Mouse (Mus musculus) Muller cell, postnatal 12 days (primary cell): ENCODE results near the gene Aoc1.

Source experiments
- DNase-seq: peaks from one replicate; pipeline ENCODE4 v3.0.0-alpha.2; 2015; ENCODE audit errors: inconsistent ontology term

The Aoc1 gene

DNA sequence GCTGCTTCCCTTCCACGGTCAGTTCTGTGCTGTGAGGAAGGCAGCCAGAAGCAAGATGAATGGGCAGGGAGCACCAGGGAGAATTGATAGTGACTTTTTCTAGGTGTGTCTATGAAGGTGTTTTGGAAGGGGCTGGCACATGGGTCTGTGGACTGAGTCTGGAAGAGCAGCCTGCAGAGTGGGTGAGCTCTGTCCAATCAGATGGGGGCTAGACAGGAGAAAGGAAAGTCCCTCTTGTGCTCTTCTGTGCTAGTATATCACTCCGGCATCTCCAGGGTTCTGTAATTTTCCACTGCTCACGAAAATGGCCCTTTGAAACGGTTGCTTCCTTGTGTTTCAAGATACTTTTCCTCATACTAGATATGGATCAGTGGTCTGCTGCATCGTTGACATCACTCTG, at the start of gene Aoc1:
Gene Aoc1, plus strand, starts transcription at position 301 of the 400 bp plus-strand sequence.
- DNase-seq, result no peak

DNA sequence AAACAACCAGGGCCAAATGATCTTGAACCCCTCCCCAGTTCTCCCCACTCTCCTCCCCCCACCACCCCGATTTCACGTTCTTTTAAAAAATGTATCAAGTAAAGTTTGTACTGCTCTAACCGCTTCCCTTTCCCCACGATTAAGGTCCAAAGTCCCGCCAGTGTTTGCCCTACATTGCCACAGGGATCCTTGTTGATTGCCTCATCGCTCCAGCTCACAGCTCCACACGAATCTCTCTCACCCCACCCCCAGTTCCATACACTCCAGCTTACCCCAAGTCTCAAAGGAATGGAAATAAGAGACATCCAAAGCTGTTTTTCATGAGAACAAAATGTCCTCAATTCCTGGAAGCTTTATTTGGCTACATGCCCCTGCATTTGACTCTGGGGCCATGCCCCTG, 47.7 kb upstream of the Aoc1 start:
- no peak for DNase-seq

DNA sequence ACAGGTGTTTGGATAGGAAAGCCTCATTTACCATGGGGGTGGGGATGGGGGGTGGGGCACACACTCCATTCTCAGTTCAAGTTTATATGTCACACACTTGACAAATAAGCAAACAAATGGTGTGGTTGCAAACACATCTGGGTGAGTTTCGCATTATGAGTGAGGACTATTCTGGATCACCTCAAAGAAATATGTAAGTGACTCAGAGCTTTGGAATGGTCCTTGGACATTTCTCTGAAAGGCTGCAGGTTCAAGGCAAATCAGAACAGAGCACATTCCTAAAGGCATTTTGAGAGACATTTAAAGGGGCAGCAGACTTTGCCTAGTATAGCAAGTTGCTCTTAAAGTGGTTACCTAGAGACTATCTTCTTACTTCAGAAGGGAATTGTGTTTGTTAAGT, 43.7 kb upstream of the Aoc1 start:
- DNase-seq, result peak; percentile 67

DNA sequence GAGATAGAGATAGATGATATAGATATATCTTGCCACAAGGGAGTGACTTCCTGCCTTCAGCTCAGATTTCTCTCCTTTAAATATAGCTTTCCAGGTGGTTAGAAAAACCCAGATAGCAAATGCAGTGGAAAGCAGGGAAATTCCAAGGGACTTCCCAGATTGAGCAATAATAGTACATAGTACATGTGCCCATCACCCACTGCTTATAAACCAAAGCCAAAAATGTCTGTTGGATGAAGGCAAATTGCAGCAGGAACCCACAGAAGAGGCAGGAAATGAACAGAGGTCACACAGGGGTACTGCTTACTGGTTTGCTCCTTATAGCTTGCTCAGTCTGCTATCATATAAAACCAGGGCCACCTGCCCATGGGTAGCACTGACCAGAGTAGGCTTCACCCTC, 43.0 kb upstream of the Aoc1 start:
- peak; percentile 30 for DNase-seq

DNA sequence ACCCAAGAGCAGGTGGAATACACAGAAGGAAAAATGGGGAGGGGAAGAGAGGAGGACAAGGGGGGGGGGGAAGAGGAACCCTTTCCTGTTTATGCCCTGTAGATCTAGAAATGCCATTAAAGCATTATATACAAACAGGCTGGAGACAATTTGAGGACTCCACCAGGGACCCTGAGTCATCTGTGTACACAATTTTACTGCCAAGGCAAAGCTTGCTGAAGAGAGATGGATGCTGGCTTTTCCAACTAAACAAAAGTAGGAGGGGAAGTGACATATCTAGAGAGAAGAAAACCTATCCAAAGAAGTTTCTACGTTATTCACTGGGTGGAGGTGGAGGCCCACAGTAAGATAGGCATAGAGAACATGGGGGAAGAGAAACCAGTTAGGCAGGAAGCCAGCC, 42.5 kb upstream of the Aoc1 start:
- DNase-seq, result no peak

DNA sequence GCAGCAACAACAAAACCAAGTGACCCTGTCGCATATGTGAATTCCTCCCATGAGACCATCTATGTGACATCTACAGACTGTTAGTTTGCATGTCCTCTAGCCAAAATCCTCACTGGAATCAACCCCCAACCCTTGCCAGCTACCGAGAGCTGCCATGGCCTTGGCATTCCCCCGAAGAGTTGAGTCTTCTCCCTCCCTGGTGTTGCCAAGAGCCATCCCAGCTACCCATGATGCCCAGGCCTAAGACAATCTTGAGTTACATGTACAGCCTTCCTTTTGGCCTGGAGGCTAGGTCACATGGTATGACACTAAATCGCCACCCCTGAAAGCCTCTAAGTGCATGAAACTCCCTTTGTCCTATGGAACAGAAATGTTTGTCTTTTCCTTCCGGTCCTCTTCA, 41.6 kb upstream of the Aoc1 start:
- DNase-seq, result no peak

DNA sequence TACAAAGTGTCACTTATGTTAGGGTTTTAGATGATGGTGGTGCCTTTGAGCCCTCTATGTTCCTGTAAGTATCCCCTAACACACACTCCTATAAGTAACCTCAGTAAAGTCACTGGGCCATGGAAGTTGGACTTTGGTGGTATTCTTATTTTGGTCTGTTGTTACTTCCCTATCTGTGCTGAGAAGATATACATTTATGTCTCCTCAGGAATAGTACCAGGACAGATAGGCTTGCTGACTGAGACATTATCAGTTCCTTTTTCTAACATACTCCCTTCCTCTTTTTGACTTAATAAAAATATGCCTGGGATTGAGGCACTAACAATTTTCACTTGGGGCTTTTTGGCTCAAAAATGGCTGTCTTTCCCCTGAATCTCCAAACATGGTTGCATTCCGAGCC, 40.3 kb upstream of the Aoc1 start:
- no peak for DNase-seq

DNA sequence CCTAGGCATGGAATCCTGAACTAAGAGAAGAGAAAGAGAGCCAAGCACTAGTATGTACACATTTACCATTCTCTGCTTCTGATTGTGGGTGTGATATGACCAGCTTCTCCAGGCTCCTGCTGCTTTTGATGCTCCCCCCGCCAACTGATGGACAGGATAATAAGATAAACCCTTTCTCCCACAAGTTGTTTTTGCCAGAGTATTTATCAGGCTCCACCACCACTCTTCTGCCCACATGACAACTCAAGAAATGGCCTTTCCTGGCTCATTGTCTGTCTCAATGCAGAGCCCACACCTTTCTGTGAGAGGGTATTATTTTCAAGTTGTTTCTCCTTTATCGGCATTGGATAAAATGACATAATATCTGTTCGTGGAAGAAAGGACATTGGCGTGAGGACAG, 39.2 kb upstream of the Aoc1 start:
- no peak for DNase-seq

DNA sequence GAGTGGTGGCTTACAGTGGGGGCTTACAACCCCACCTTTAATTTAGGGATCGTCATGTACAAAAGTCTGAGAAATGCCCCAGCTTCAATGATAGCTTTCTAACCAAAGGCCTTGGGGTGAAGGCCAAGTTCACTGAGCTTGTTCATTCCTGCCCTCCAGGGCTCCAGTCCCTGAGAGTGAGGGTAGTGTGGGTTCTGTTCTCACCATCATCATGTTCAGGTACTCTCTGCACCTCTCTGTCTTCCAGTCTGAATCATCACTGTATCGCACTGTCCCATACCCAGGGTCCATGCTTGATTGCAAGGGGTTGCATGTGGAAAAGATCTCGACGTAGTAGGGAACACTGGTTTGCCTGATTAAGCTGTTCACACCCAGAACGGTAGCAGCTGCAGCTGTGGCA, 37.5 kb upstream of the Aoc1 start:
- no peak for DNase-seq

DNA sequence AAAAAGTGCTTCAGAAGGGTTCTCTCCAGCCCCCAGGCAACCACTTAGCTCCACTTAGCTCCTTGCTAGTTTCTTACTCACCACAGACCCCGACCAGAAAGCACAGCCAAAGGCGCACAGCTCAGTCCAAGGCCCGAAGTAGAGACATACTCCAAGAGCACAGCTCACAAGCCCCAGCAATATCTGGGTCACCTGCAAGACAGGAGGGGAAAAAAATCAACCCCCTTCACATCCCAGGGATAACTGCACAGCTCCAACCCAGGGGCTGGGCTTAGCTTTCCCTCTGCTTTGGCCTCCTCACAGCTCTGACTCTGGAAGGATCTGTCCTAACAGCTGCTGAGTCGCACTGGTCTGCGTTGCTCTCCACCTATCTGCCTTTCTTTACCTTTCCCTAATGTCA, 36.5 kb upstream of the Aoc1 start:
- no peak for DNase-seq

DNA sequence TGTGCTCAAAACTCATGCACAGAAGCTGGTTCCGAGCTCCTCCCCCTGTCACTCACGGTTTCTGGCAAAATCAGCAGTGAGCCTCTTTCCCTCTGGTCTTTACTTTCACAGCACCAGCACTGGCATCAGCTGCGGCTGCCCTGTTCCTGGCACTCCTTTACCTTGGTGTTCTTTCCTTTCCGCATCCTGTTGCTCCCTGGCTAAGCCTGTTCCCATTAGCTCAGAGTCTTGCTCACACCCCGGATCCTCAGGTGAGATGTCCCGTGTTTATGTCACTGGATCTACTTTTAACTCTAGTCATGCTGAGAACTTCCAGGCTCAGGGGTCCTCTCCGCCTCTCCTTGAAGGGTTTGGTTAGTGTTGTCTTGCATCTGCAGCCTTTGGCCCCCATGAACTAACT, 35.2 kb upstream of the Aoc1 start:
- DNase-seq, result no peak

DNA sequence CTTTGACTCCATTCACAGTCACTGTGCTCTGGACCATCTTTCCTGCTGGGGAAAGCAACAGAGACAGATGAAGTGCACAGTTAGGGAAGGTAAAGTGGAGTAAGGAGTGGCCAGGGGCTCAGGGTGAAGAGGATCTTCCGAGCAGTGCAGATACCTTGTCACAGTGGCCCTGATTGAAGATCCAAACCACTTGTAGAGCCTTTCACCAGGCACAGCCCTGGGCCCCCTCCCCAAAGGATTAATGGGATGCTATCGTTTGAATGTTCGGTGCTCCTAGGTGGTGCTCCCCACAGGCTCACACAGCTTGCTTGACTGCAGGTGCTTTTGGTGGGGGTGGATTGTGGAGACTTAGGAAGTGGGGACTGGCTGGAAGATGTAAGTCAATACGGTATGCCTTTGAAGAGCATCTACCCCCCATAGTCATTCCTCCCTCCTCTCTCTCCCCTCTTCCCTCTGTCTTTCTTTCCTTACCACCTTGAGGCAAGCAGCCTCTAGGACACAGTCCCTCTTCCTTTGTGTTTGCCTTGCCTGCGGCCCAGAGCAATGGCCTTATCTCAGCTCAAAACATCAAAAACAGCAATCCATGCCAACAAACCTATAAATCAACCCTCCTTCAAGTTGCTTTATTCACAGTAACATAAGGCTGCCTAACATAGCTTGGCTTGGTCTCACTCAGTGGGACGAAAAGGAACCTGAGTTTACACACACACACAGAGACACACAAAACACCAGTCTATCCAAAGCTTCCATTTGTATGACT, 34.2 kb upstream of the Aoc1 start:
- DNase-seq, result no peak

DNA sequence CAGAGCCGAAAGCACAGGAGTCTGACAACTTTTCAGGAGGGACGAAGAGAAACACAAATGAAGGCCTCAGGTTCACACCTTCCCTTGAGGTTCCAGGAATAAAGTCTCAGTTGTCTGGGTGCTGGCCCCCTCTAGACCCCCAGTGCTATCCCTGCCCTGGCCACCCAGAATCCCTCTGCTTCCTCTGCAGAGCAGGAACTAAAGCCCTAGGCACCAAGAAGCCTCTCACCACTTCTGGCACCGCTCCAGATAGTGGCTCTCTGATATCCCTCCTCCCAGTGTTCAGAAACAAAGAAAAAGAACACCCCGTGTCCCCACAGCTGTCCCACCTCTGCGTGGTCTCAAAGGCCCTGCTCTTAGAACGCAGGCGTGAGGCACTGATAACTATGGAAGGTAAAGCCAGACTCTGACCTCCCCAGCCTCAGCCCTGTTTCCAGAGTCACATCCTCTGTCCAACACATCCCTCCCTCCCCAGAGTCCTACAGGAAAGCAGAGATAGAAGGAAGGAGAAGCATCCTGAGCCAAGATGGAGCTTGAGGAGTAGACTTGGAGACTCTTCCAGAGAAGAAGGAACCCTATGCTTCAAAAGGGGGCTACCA, 32.2 kb upstream of the Aoc1 start, which contains the start of gene Tmem176a:
Gene Tmem176a, plus strand, starts transcription at position 549 of the 599 bp plus-strand sequence.
- no peak for DNase-seq

DNA sequence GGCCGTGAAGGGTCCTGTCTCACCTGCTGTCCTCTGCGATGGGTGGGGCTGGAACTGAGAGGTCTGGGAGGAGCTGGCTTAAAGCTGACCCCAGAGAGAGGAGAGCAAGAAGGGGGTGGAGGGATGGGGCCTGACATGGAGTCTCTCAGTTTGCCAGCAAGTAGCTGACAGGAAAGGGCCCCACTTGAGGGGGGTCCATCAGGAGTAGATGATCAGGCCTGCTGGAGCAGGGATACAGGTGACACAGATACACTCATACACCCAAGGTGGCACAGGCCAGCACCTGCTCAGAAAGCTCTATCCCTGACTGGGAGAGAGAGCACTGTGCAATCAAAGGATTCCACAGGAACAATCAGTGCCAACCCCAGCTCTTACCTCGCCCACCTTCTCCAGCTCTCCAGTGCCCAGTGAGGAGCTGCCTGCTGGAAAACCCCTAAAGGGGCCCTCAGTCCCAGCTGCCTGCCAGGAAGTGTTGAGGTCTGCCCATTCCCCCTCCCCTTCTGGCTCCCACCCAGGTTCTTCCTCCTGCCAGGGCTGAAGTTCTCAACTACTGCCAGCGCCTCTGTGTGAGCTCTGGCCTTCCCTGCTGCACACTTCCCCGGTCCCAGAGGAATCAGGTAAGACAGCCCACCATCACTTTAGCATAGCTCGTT, 31.6 kb upstream of the Aoc1 start, which contains the start of gene Tmem176b:
Gene Tmem176b, minus strand, starts transcription at position 524 of the 653 bp plus-strand sequence.
- peak; percentile 100 for DNase-seq

DNA sequence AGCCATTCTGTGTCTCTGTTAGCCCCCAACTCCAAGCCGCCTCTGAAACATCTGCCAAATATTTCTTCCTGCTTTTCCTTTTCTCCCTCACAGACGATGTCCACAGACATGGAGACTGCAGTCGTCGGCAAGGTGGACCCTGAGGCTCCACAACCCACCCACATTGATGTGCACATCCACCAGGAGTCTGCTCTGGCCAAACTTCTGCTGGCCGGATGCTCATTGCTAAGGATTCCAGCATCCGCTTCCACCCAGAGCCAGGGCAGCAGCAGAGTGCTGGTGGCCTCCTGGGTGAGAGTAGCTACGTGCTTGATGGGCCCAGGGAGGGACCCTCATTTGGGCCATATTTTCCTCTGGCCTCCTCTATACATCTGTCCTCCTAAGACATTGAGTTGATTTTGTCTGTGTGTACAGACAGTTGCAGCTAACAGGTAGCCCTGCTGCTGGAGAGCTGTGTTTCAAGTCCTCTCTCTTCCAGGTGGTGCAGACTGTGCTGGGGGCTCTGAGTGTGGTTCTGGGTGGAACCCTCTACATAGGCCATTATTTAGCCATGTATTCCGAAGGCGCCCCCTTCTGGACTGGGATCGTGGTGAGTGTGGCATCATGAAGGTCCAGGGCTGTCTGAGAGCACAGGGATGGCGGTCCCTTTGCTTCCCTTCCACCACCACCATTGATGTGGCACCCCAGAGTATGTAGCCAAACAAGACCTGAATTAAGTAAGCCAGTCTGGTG, 30.4 kb upstream of the Aoc1 start:
- no peak for DNase-seq

DNA sequence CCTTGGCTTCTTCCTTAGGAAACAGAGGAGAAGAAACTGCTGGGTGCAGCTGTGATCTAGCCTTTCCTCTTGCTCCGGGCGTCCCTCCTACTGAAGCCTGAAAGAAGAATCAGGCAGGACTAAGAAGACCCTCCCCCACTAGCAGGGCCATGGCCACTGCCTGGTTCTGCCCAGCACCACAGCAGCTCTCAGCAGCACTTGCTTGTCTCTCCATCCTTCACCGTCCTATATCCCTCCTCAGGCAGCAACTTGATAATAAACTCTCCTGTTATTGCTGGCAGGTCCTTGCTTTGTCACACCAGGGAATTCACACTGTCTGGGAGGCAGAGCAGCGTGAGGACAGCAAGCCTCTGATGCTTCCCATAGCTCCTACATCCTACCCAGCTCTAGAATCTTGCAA, 27.6 kb upstream of the Aoc1 start:
- DNase-seq, result no peak

DNA sequence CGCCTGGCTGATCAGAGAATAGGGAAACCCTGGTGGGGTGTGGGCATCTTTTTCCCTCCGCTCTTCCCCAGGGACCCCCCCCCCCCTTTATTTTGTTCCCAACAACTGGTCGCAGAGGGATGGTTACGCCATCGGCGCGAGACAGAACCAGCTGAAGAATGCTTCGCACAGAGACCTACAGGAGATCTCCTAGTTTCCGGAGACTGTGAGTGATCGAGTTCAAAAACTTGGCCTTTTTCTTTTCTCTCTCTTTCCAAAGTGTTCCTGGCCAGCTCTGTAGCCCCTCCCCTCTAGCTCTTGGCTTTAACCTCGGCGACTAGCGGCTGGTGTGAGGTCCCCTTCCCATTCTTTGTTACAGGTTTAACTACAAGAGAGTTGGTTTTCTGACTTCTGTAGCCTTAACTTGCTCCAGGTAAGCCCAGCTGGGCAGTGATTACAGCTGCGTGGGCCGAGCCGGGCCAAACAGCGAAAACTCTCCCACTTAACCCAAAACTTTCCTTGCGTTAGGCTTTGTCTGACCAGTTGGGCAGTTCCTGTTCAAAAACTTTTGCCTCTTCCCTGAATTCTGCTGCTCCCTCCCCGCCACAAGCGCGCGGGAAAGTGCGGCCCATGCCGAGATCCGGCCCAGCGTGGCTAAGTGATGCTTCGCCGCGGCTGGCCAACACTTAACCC, 20.7 kb upstream of the Aoc1 start:
- DNase-seq, result peak; percentile 60

DNA sequence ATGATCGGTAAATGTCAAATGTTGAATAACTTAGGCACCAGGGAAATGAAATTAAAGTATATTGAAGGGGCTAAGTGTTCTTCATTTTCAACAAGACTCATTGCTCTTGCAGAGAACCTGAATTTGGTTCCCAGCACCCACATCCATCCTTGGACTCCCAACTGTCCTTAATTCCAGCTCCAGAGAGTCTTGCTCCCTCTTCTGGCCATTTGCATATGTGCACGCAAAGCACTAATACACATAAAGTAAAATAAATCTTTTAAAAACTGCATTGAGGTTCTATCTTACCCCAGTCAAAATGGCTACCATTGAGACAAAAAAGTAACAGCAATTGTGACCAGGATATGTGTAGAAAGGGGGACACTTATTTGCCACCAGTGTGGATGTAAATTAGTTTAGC, 18.5 kb upstream of the Aoc1 start:
- no peak for DNase-seq

DNA sequence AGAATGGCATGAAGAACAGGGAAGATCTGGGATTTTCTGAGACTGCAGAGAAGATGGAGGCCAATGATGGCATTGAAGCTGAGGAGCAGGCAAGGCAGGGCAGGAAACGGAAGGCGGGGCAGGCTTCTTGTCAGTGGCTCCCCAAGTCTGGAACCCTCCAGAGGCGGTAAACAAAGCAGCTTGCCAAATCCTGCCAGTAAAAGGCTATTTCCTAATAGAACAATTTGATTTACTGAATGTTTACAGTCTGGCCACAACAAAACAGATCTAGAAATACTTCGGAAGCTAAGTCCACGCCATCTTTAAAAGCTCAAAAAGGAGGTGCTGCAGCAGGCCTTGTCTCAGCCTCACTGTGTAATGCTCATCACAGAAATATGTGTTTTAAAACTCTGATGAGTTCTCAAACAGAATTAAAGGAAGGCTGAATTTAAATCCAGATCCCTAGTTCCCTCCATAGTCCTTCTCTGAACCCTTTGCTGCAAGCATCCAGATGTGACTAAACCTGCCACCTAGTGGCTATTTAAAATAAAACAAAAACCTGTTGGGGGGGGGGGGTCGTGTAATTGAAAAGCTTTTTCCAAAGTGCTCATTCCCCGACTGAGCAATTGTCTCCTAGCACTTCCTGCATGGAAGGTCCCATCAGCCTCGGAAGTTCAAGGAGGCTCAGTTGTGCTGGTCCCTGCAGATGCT, 14.9 kb upstream of the Aoc1 start:
- DNase-seq, result peak; percentile 9

DNA sequence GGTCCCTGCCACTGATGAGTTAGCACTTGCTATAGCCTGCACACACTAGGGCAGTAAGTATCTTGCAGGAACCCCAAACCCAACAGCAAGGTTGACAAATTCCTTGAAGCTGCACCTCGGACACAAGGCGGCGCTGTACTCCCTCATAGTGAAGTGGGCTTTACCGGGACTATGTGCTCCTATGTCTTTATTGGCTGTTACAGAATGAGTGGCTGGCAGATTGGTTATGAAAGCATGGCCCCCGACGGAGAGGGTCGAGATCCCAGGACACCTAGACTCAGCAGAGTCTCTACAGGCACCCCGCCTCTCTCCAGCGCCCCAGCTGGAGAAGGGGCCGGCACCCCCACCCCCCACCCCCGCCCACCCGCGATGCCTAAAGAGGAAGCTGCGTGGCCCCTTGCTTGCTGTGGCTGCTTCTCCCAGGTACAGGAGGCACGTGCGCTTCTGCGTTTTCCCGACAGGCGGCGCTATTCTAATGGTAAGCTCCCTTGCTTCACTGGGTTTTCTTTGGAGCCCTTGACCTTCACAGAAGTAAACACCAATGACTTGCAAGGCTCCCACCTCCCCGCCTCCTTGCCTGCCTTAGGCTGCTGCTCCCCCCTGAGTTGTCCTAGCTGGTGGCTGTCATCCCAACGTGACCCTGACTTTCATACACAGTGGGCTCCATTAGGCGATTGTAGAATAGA, 12.4 kb upstream of the Aoc1 start:
- peak; percentile 25 for DNase-seq

DNA sequence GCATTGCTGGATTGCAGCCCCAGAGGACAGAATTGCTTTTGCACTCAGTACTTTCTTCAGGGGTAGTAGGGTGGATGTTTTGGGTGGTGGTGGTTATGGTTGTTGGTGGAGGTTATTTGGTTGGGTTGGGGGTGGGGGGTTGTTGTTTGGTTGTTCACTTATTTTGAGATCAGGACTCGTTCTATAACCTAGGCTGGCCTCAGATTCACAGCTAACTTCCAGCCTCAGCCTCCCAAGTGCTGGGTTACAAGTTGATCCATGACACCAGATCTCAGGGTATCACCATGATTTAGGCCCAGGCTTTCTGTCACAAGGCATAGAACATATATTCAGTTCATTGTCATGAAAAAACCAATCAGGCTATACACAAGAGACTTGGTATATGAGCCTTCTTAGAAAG, 11.8 kb upstream of the Aoc1 start:
- DNase-seq, result no peak
